In genomic region chr2:127760429-127761000, GRCm38 (mm10) we compare ENCODE assay signal across 23 mouse cellular contexts. TPM values are rescaled to one million over a fixed set of nuclear protein-coding genes. Genes with fewer than 3 reads are reported as not detected.
A peak's percentile ranks its signal among the peaks of the same experiment; 100 is the strongest.
DNase-seq lines count a peak whose midpoint lies in the region; ATAC-seq and TF ChIP-seq lines count a peak whose summit lies in the region.
"Had no signal": no experiment of that assay in that cellular context is flagged by ENCODE, and none has a peak within 500 bp of the region (broad histone marks: within the 10 kb centered on the region; RNA-seq: fewer than 3 reads in every experiment).

No protein-coding gene starts in this region.

- peaks cover 27% of the 10 kb centered on the region for H3K36me3 ChIP-seq in C2C12 (ENCODE audit: control insufficient read depth, insufficient read depth)

- H3K79me2 ChIP-seq in C2C12 (ENCODE audit: control insufficient read depth, insufficient read depth) = no peaks in the 10 kb centered on the region

- no peaks in the 10 kb centered on the region for H3K79me3 ChIP-seq in C2C12 (ENCODE audit: low read depth)

- ATAC-seq in megakaryocyte progenitor cell, adult 5-6 weeks (replicated peaks; ENCODE audit: poor library complexity) = peak; percentile 31; the same call in 1 of the 2 replicates
- ATAC-seq: forebrain, embryonic 13.5 days; intestine, postnatal 0 days had no signal

- peak; percentile 9 for DNase-seq in adrenal gland, adult 8-10 months
- no peak for DNase-seq in adrenal gland, postnatal 4 days (ENCODE audit: low spot score in 2 of 2)
- peak; percentile 21 for DNase-seq in ZHBTc4 (ENCODE audit: low read depth, low spot score)
- DNase-seq in left cerebral cortex, postnatal 36 days (ENCODE audit: low spot score in 2 of 2) = no peak
- DNase-seq in urinary bladder, adult 18-20 months (ENCODE audit: low spot score in 2 of 2) = no peak
- DNase-seq: cerebellum, adult 18-20 months; cerebellum, postnatal 25 days; embryo, embryonic 11 days; gastrocnemius, adult 2 months; kidney, postnatal 36 days; lung, embryonic 14.5 days; retina, postnatal 1 day; right cerebral cortex, postnatal 25 days; thymus, adult 18-20 months; thymus, postnatal 36 days had no signal

- intact Hi-C loops in left cerebral cortex, postnatal 36 days (cut with DNase I) = no loop called here

- TF ChIP-seq CTCF in C2C12 (IDR thresholded peaks at IDR 0.05; ENCODE audit: control insufficient read depth, insufficient read depth, insufficient read length) = no peak

- no peak overlapping the region for H3ac ChIP-seq in C2C12 (ENCODE audit: control insufficient read depth, insufficient read length, low read depth)

- no peak overlapping the region for H3K4me3 ChIP-seq in C2C12 (ENCODE audit: insufficient read depth, poor library complexity, severe bottlenecking)
- H3K4me3 ChIP-seq: embryonic facial prominence, embryonic 13.5 days; erythroblast, embryonic 14.5 days; forebrain, embryonic 13.5 days; gastrocnemius, adult 2 months; hindbrain, embryonic 12.5 days had no signal

- H3K27me3 ChIP-seq in C2C12 (ENCODE audit: control insufficient read depth, insufficient read depth, insufficient read length) = no peaks in the 10 kb centered on the region
- H3K27me3 ChIP-seq: embryonic facial prominence, embryonic 13.5 days; forebrain, embryonic 13.5 days; hindbrain, embryonic 12.5 days had no signal

TF ChIP-seq in C2C12, 6 proteins besides CTCF, POLR2A, EP300 and RAD21:
- TF ChIP-seq MAX (IDR thresholded peaks at IDR 0.05) (peak; percentile 33), MYOD1 (IDR thresholded peaks at IDR 0.05; ENCODE audit: control insufficient read depth, insufficient read length, low read depth) (no peak)
TF ChIP-seq in C2C12: peak in this region for 1.

RNA-seq across cellular contexts. Expression of gene Nphp1, which starts 28.2 kb away (rescaled TPM):
- total RNA-seq in adrenal gland, adult 8-10 months (2022) = 10 to 100 TPM; 16.8 to 35.0 (median 24.4) TPM
- total RNA-seq in adrenal gland, postnatal 4 days (2021) = 10 to 100 TPM; 37.6 to 42.6 TPM
- 16.4 TPM for polyA plus RNA-seq in C2C12 (2012; fragmentation: generic; extraction: Trizol)
- total RNA-seq in megakaryocyte progenitor cell, adult 5-6 weeks (2015) = 8.2 and 10.2 TPM in 2 replicates
- 12.9 and 14.9 TPM in 2 replicates for total RNA-seq in megakaryocyte progenitor cell, adult 5-6 weeks (2017)
- 10 to 100 TPM; 16.9 to 19.7 TPM for total RNA-seq in left cerebral cortex, postnatal 36 days (2021)

RNA-seq across cellular contexts. Expression of gene Mall, which starts 30.8 kb away (rescaled TPM):
- total RNA-seq in adrenal gland, adult 8-10 months (2022) = under 1 TPM; 0.66 to 0.90 (median 0.89) TPM
- 1 to 10 TPM; 3.1 to 3.5 TPM for total RNA-seq in adrenal gland, postnatal 4 days (2021)
- not detected for polyA plus RNA-seq in C2C12 (2012; fragmentation: generic; extraction: Trizol)
- total RNA-seq in megakaryocyte progenitor cell, adult 5-6 weeks (2015) = not detected in 2 replicates
- not detected in 2 replicates for total RNA-seq in megakaryocyte progenitor cell, adult 5-6 weeks (2017)
- under 1 TPM; 0.66 to 0.67 TPM for total RNA-seq in left cerebral cortex, postnatal 36 days (2021)
- total RNA-seq: neutrophil, adult 5-6 weeks had no signal
- polyA plus RNA-seq: erythroblast, embryonic 14.5 days had no signal

RNA-seq across cellular contexts. Expression of gene Mtln, which starts 31.8 kb away (rescaled TPM):
- 100 to 1,000 TPM in 1 of 4 experiments, 10 to 100 TPM in 3; 59.5 to 127 (median 77.8) TPM for total RNA-seq in adrenal gland, adult 8-10 months (2022)
- 10 to 100 TPM; 65.4 to 66.7 TPM for total RNA-seq in adrenal gland, postnatal 4 days (2021)
- 41.3 TPM for polyA plus RNA-seq in C2C12 (2012; fragmentation: generic; extraction: Trizol)
- 24.5 and 25.1 TPM in 2 replicates for total RNA-seq in megakaryocyte progenitor cell, adult 5-6 weeks (2015)
- 31.2 and 43.8 TPM in 2 replicates for total RNA-seq in megakaryocyte progenitor cell, adult 5-6 weeks (2017)
- 10 to 100 TPM; 43.6 to 50.5 TPM for total RNA-seq in left cerebral cortex, postnatal 36 days (2021)

Comparison
In these comparisons a context has a peak if more than half of its experiments do, and no peak if none do; other contexts are left out.
1. DNase-seq: peak in adrenal gland, adult 8-10 months (single experiment) and ZHBTc4 (single experiment); none in adrenal gland, postnatal 4 days (0 of 2), left cerebral cortex, postnatal 36 days (0 of 2) and urinary bladder, adult 18-20 months (0 of 2).